Mouse (Mus musculus) G1E-ER4 (cell line): ENCODE measurements around the gene Shisa3. TPM values are rescaled to one million over a fixed set of nuclear protein-coding genes. Genes with fewer than 3 reads are reported as not detected.

Experiments used
- GATA1 ChIP-seq: IDR thresholded peaks from one replicate; pipeline ENCODE4 v1.8.0; 2012; ENCODE audit warnings: low read length, inconsistent platforms
- polyA plus RNA-seq: library from polyadenylated mRNA; stranded (reverse); fragments of >175 nt; gene quantifications from 2 replicates; pipeline ENCODE4 v1.2.3, GENCODE M21; 2012

The Shisa3 gene
- polyA plus RNA-seq, 1 experiment, result not detected

DNA sequence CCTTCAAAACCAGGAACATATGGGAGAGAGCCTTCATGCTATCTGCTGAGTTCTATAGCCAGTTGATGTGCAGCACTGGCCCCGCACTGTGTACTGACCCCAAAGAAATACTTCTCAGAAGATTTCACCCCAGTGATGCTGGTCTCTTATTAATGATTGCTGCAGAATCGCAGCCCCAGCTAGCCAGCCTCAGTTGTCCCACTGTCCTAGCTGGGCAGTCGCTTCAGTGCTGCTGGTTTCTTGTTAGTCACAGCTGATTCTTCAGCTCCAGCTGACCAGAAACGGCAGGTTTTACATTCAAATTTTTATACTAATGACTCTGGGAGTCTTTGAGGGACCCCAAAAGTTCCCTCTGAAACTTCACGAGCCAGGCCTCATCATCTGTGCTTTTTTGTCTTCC, 42.3 kb downstream of the Shisa3 start:
- TF ChIP-seq GATA1, result no peak

DNA sequence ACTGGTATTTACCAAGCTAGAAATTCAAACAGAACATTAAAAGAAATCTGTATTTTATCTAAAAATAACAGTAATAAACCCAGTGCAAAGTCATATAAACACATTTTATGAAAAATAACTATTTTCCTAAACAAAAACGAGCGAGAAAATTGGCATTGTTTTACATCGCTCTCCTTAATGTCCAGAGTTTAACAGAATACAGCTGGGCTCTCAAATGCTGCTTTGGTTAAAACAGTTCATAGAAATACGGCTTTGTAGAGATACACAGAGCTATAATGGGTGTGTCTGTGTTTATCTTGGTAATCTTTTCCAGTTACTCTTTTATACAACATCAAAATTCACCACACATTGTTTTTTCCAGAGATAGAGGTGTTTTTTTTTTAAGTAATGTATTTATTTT, 44.8 kb downstream of the Shisa3 start:
- no peak for TF ChIP-seq GATA1

DNA sequence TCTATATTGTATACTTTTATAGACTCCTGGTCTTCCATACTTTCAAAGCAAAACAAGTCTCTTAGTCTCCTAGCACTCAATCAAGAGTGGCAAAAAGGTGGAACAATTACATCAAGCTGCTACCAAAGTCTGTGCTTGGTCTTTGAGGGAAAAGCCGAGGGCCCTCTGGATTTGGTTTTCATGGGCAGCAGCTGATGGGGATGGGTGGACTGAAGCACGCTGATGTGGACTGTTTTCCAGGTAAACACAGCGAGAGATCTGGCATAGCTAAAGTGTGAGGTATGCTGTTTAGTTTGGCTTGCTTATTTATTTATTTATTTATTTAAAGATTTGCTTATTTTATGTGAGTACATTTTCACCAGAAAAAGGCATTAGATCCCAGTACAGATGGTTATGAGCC, 45.9 kb downstream of the Shisa3 start:
- TF ChIP-seq GATA1, result no peak

DNA sequence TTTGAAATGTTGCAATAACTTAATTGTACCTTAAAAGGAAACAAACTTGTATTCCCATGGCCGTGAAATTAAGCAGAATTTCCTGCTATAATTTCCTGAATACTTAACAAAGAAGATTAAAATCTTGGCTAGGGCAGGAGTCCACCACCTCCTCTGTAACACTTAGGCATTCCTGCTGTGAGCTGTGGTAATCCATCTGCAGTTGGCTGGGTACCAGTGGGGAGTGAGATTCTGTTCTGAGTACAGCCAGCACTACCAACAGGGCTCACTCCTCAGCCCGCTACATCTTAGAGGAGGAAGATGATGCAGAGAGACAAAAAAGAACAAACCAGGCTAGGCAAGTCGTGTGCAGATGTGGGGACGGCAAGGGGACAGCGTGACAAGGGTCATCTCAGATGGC, 46.9 kb downstream of the Shisa3 start:
- no peak for TF ChIP-seq GATA1

DNA sequence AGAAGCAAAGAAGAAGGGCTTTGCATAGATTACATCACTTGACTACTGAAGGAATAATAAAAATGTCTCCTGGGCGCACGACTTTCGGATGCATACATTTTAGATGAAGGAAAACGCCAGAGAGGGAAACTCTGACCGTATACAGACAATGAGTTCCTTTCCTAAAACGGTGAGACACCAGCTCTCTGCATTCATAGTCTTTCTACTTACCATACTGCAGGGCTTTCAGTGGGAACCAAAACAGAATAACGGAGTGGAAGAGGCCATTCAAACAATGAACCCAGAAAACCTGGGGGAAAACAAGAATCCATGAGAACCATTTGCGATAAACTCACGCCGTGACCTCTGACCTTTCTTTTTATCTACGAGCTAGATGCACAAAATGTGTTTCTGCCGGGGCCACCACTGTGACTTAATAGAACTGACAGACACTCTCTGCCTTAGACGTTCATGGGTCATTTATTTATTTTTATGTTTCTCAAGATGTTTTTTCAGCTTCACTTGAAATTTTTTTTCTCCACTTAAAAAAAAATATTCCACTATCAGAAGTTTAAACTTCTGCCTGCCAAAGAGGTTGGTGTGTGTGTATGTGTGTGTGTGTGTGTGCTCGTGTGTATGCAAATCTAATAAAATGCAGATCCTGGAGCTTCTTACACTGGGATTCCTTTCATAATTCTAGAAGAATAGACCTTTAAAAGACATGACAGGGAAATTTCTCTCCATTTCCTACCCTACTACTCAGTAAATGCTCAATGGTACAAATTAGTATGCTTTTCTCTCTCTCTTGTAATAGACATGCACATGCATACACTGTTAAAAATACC, 48.2 kb downstream of the Shisa3 start:
- no peak for TF ChIP-seq GATA1

DNA sequence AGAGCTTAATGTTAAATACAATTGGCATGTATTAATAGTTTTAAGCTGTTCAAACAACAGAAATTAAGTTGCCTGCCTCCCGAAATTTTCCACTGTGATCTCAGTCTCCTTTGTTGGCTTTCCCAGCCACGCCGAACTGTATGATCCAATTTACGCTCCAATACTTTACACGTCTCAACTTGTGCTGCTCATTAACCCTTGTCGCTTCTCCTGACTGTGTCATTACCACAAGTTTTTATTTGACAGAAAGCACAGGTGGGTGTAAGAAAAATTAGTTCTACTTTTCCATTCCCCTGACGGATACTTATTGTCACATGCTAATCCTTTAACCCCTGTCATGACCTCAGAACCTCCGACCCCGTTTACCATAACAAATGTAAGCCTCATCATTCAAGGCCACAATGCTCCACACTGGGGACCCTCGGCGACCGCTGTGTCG, 49.2 kb downstream of the Shisa3 start:
- TF ChIP-seq GATA1, result no peak

DNA sequence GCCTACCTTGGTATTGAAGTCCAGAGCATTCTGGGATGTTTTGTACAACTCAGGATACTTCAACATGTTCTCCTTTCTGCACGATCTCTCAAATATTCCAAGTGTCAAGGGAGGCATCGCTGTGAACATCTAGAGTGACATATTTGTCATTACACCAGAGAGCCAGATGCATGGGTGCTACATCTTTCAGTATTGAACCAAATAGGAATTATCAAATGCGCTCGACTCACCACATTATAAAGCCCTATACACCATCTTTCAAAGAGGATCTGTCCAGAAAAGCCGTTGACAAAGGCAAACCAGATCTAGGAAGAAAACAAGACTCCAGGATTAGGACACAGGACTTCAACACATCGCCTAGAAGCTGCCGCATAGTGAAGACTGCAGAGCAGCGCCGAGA, 52.2 kb downstream of the Shisa3 start:
- TF ChIP-seq GATA1, result no peak

DNA sequence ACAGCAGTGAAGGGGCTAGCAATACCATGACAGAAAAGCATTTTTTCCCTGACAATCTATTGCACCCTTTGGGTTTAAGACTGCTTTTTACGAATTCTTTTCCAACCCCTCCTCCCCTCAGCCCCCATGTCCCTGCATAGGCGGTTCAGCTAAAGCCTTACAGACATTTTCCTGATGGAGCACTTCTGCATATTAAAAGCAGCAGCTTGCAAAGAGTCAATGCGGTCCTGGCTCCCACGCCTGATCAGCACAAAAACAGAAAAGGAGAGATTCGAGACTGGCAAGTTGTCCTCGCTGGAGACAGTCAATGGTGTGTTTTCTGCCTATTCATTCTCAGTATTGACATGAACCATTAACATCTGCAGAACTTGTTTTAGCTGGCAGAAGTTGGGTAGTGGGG, 55.0 kb downstream of the Shisa3 start:
- no peak for TF ChIP-seq GATA1

DNA sequence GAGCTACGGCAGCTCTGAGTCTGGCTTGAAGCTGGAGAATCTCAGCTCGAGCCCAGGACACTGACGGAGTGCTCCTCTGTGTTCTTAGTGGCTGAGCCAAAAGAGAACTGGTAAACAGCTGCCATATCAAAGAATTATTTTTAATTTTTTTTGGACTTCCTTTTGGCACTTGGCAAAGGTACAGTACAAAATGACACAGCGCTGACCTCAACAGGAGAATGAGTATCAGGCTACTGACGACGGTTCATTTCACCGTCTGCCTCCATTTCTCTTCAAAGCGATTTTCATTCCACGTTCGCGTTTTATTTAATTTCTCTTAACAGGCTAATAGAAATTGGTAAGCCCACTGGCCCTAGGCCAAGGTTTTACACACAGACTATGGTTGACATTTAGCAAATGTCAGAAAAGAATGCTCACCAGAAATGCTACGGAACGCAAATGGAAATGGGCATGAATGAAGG, 61.8 kb downstream of the Shisa3 start:
- no peak for TF ChIP-seq GATA1

DNA sequence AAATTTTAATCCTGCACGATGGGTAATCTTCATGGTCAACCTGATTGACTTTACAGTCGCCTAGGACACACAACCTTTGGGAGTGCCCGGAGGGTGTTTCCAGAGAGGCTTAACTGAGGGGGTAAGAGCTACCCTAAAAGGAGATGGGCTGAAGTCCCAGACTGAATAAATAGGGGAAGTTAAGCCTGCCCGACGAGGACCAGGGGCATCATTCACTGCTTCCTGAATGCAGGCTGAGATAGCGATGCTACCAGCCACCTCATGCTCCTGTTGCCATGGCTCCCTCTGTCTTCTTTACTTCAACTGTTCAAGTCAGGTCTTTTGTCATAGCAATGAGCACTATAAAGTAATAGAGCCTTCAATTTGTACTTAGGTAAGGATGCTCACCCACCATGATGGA, 62.5 kb downstream of the Shisa3 start:
- no peak for TF ChIP-seq GATA1

DNA sequence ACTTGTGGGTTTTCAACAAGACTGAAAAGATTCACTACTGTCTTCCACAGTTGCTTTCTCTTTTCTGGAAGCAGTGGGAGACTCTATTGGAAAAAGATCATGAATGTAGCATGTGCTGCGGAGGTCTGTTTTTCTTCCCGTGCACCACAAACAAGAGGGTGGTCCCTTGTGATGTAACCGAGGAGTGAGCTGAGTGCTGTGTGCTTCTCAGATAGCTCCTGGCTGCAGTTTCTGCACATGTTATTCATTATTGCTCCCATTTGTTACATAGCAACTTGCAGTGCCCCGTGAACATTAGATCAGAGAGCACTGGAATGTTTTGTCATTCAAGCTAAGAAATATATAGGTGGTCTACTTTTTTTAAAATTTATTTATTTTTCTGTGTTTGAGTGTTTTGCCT, 65.3 kb downstream of the Shisa3 start:
- no peak for TF ChIP-seq GATA1

Other genes starting within 250 kb of the Shisa3 start
- not detected in 2 replicates for gene Bend4, start 179.6 kb upstream of the Shisa3 start, polyA plus RNA-seq
- gene Atp8a1, start 239.6 kb downstream of the Shisa3 start, polyA plus RNA-seq, result 13.3 and 18.8 TPM in 2 replicates